Comparison of ENCODE assay signal across 13 mouse cellular contexts in the genomic region with DNA sequence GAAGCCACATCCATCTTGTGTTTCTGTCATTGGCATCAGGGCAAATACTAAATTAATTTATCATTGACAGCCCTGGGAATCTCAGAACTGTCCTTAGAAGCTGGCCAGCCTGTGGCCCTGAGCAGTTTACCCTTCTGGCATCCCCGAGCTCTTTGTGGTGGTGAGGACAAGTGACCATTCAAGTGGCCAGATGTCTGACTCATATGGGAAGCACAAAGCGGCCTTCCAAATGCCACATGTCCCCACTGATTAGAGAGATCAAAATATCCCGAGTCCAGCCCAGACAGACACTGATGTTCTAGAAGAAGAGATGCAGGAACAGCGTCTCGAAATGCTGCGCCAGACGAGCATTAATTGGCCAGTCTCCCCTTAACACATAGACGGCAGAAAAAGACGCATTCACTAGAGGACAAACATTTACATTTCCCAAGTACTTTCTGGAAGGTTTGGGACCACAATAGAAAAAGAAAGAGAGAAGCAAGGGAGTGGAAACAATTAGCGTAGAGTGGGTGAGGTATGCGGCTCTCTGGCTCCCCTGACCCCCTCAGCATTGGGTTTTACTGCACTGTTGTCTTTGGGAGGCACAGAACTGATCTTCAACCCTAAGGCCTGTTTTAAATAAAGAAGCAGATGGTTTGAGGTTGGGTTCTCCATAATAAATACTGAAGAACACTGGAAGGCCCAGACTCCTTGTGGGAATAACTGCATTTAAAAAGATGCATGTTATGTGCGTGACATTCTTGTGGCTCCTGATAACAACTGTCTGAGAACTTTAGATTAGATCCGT. TPM values are rescaled to one million over a fixed set of nuclear protein-coding genes. Genes with fewer than 3 reads are reported as not detected.
DNase-seq lines count a peak whose midpoint lies in the region; ATAC-seq and TF ChIP-seq lines count a peak whose summit lies in the region.
"Had no signal": no experiment of that assay in that cellular context is flagged by ENCODE, and none has a peak within 500 bp of the region (broad histone marks: within the 10 kb centered on the region; RNA-seq: fewer than 3 reads in every experiment).

No protein-coding gene starts in this region.

- H3K27me3 ChIP-seq in heart, embryonic 13.5 days (replicated peaks): no peaks in the 10 kb centered on the region
- H3K27me3 ChIP-seq in neural tube, embryonic 11.5 days (ENCODE audit: control insufficient read depth, insufficient read depth, low read length): no peaks in the 10 kb centered on the region
- no peaks in the 10 kb centered on the region for H3K27me3 ChIP-seq in stomach, postnatal 0 days (ENCODE audit: control insufficient read depth, insufficient read depth, low read length)

- TF ChIP-seq CTCF in embryonic fibroblast, embryonic 13.5 days (IDR thresholded peaks at IDR 0.05; ENCODE audit: borderline replicate concordance, insufficient read depth, low read length): no peak
- no peak for TF ChIP-seq CTCF in stomach, postnatal 0 days (IDR thresholded peaks at IDR 0.05; ENCODE audit: low read depth)

- H3K4me3 ChIP-seq in heart, embryonic 13.5 days: no peak overlapping the region
- H3K4me3 ChIP-seq in neural tube, embryonic 11.5 days (ENCODE audit: low read depth, low read length): no peak overlapping the region
- no peak overlapping the region for H3K4me3 ChIP-seq in embryonic fibroblast, embryonic 13.5 days (ENCODE audit: insufficient read depth, low read length)
- H3K4me3 ChIP-seq in stomach, postnatal 0 days (ENCODE audit: low read depth, low read length): no peak overlapping the region

- TF ChIP-seq POLR2A in embryonic fibroblast, embryonic 13.5 days (IDR thresholded peaks at IDR 0.05; ENCODE audit: low read depth, low read length): no peak

- H3K9me3 ChIP-seq in heart, embryonic 13.5 days: no peaks in the 10 kb centered on the region
- H3K9me3 ChIP-seq in neural tube, embryonic 11.5 days (ENCODE audit: control insufficient read depth, low read length): no peaks in the 10 kb centered on the region
- no peaks in the 10 kb centered on the region for H3K9me3 ChIP-seq in stomach, postnatal 0 days (ENCODE audit: control insufficient read depth, low read length)

- H3K27ac ChIP-seq in heart, embryonic 13.5 days (replicated peaks): peak overlapping the region; percentile 76
- 0 out of 2 replicates have a peak overlapping the region, but pooled peaks have one; percentile 39 for H3K27ac ChIP-seq in neural tube, embryonic 11.5 days (ENCODE audit: low read depth, low read length)
- peak overlapping the region; percentile 46 for H3K27ac ChIP-seq in embryonic fibroblast, embryonic 13.5 days (ENCODE audit: insufficient read depth, low read length)
- H3K27ac ChIP-seq in stomach, postnatal 0 days (replicated peaks): peak overlapping the region; percentile 25; the same call in 1 of the 2 replicates
- H3K27ac ChIP-seq: macrophage had no signal

- TF ChIP-seq EP300 in stomach, postnatal 0 days (optimal IDR thresholded peaks at IDR 0.05): no peak

- H3K4me1 ChIP-seq in heart, embryonic 13.5 days: peaks cover 69% of the 10 kb centered on the region
- peaks cover 22% of the 10 kb centered on the region for H3K4me1 ChIP-seq in neural tube, embryonic 11.5 days (ENCODE audit: control insufficient read depth, insufficient read depth, low read length)
- H3K4me1 ChIP-seq in embryonic fibroblast, embryonic 13.5 days (ENCODE audit: control insufficient read depth, insufficient read depth, low read length): peaks cover 19% of the 10 kb centered on the region
- H3K4me1 ChIP-seq in stomach, postnatal 0 days (replicated peaks; ENCODE audit: control insufficient read depth, insufficient read depth): no peaks in the 10 kb centered on the region

- peaks cover 3% of the 10 kb centered on the region for H3K36me3 ChIP-seq in heart, embryonic 13.5 days
- H3K36me3 ChIP-seq in neural tube, embryonic 11.5 days (ENCODE audit: control insufficient read depth, insufficient read depth, low read length): no peaks in the 10 kb centered on the region
- H3K36me3 ChIP-seq in stomach, postnatal 0 days (ENCODE audit: control insufficient read depth, insufficient read depth, low read length): no peaks in the 10 kb centered on the region

- no peak for DNase-seq in heart, adult 18-20 months
- no peak for DNase-seq in neural tube, embryonic 11.5 days (ENCODE audit: low spot score)
- no peak for DNase-seq in neural tube, embryonic 10.5 days (ENCODE audit: extremely low spot score, low spot score)
- DNase-seq in stomach, postnatal 0 days (ENCODE audit: low spot score): no peak
- DNase-seq in ovary, postnatal 36 days (ENCODE audit: low spot score): no peak
- DNase-seq in right cerebral cortex, postnatal 14 days: no peak
- DNase-seq: cerebellum, postnatal 14 days; gastrocnemius, postnatal 10 days; kidney, adult 9 months had no signal

- ATAC-seq in heart, embryonic 13.5 days (ENCODE audit: extremely low read depth, insufficient number of reproducible peaks, low FRiP score, low TSS enrichment): no peak
- no peak for ATAC-seq in neural tube, embryonic 11.5 days (ENCODE audit: insufficient read depth, low FRiP score, low TSS enrichment)
- no peak for ATAC-seq in stomach, postnatal 0 days (ENCODE audit: low FRiP score, low TSS enrichment)
- ATAC-seq: activated CD4-positive, CD25-positive, alpha-beta regulatory T cell, adult 4 months had no signal

- peak overlapping the region; percentile 37 for H3K9ac ChIP-seq in heart, embryonic 13.5 days
- no peak overlapping the region for H3K9ac ChIP-seq in neural tube, embryonic 11.5 days (ENCODE audit: low read length)
- H3K9ac ChIP-seq in stomach, postnatal 0 days (ENCODE audit: low read length): no peak overlapping the region

- no peak overlapping the region for H3K4me2 ChIP-seq in heart, embryonic 13.5 days
- H3K4me2 ChIP-seq in neural tube, embryonic 11.5 days (ENCODE audit: low read depth): no peak overlapping the region
- H3K4me2 ChIP-seq in stomach, postnatal 0 days (replicated peaks; ENCODE audit: low read depth): no peak overlapping the region

- 41% methylated on average over 13 of the region's 13 CpGs for WGBS in heart, embryonic 13.5 days
- WGBS in neural tube, embryonic 11.5 days: 57% methylated on average over 13 of the region's 13 CpGs
- WGBS in stomach, postnatal 0 days: 61% methylated on average over 13 of the region's 13 CpGs

RNA-seq across cellular contexts. Expression of a gene that starts 50.9 kb away (rescaled TPM):
- 164 TPM in 2 replicates for polyA plus RNA-seq in heart, embryonic 13.5 days (2015; fragmentation: Nextera tagmentation; extraction: Ambion mirVana)
- total RNA-seq in heart, adult 18-20 months (2021): 100 to 1,000 TPM; 217 to 274 TPM
- polyA plus RNA-seq in neural tube, embryonic 11.5 days (2014; fragmentation: Nextera tagmentation; extraction: Ambion mirVana): 125 and 130 TPM in 2 replicates
- polyA plus RNA-seq in embryonic fibroblast, embryonic 13.5 days (2011; ENCODE audit: insufficient read length, low read depth, missing spikeins): 757 and 1,094 TPM in 2 replicates
- 96.3 and 99.0 TPM in 2 replicates for polyA plus RNA-seq in stomach, postnatal 0 days (2015; fragmentation: Nextera tagmentation; extraction: Ambion mirVana)
- polyA plus RNA-seq: activated CD4-positive, CD25-positive, alpha-beta regulatory T cell, adult 4 months had no signal

RNA-seq across cellular contexts. Expression of a gene that starts 50.9 kb away (rescaled TPM):
- polyA plus RNA-seq in heart, embryonic 13.5 days (2015; fragmentation: Nextera tagmentation; extraction: Ambion mirVana): 66.9 and 71.5 TPM in 2 replicates
- total RNA-seq in heart, adult 18-20 months (2021): 100 to 1,000 TPM; 127 to 140 TPM
- polyA plus RNA-seq in neural tube, embryonic 11.5 days (2014; fragmentation: Nextera tagmentation; extraction: Ambion mirVana): 34.9 and 36.2 TPM in 2 replicates
- 282 and 415 TPM in 2 replicates for polyA plus RNA-seq in embryonic fibroblast, embryonic 13.5 days (2011; ENCODE audit: insufficient read length, low read depth, missing spikeins)
- polyA plus RNA-seq in stomach, postnatal 0 days (2015; fragmentation: Nextera tagmentation; extraction: Ambion mirVana): 43.4 and 47.2 TPM in 2 replicates
- polyA plus RNA-seq: activated CD4-positive, CD25-positive, alpha-beta regulatory T cell, adult 4 months had no signal

Comparison
In these comparisons a context has a peak if more than half of its experiments do, and no peak if none do; other contexts are left out.
1. H3K27ac ChIP-seq: peak in every context shown above with its lines; median percentile 76 in heart, embryonic 13.5 days; 46 in embryonic fibroblast, embryonic 13.5 days; 39 in neural tube, embryonic 11.5 days; 25 in stomach, postnatal 0 days.